Comparison of ENCODE assay signal across 8 mouse cellular contexts in the genomic region with DNA sequence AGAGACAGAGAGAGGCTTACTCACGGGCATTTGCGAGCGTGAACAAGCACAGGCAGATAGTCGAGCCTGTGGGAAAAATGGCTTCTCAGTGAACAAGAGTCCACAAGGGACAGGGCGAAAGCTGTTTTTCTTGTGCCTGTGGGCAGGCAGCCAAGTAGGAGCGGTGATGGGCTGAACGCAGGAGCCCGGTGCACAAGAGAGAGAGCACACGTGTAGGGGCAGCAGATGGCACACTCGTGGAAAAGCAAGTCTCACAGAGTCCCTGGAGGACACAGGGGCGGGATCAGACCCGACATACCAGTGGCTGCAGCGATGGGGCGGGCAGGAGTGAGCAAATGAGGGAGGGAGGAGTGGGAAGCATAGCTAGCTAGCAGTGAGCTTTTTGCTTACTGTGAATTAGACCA. TPM values are rescaled to one million over a fixed set of nuclear protein-coding genes. Genes with fewer than 3 reads are reported as not detected.
DNase-seq lines count a peak whose midpoint lies in the region; ATAC-seq lines count a peak whose summit lies in the region.

No protein-coding gene starts in this region.

- H3K9me3 ChIP-seq in hindbrain, embryonic 10.5 days = no peaks in the 10 kb centered on the region

- under 1% methylated on average over 14 of the region's 14 CpGs for WGBS in hindbrain, embryonic 10.5 days

- peak overlapping the region; percentile 95 for H3K27ac ChIP-seq in hindbrain, embryonic 10.5 days

- no peaks in the 10 kb centered on the region for H3K36me3 ChIP-seq in hindbrain, embryonic 10.5 days

- peak; percentile 55 for DNase-seq in R1 (ENCODE audit: low read depth, low spot score)
- peak; percentile 75 to 81 for DNase-seq in cerebellum, adult 18-20 months
- DNase-seq in hindbrain, embryonic 10.5 days (ENCODE audit: low spot score) = peak; percentile 73
- DNase-seq in layer of hippocampus, postnatal 25 days (ENCODE audit: extremely low spot score in 1 of 2, low spot score in 1 of 2) = peak; percentile 38 to 40
- peak; percentile 83 for DNase-seq in lung, postnatal 10 days
- DNase-seq in retina, postnatal 1 day = peak; percentile 88
- peak; percentile 72 for DNase-seq in urinary bladder, postnatal 14 days (ENCODE audit: low spot score)

- H3K4me3 ChIP-seq in hindbrain, embryonic 10.5 days = peak overlapping the region; percentile 63

- H3K4me1 ChIP-seq in hindbrain, embryonic 10.5 days (replicated peaks) = peaks cover 10% of the 10 kb centered on the region

- 0 out of 2 replicates have a peak, but pooled peaks cover 3% of the 10 kb centered on the region for H3K27me3 ChIP-seq in hindbrain, embryonic 10.5 days (ENCODE audit: insufficient read depth, poor library complexity, severe bottlenecking)

- peak; percentile 72 for ATAC-seq in frontal cortex, adult (ENCODE audit: low TSS enrichment)

RNA-seq across cellular contexts. Expression of gene Dcpp3, which starts 7.8 kb away (rescaled TPM):
- not detected in 2 replicates for polyA plus RNA-seq in hindbrain, embryonic 10.5 days (2016; fragmentation: Nextera tagmentation; extraction: Ambion mirVana)
- total RNA-seq in layer of hippocampus, postnatal 25 days (2021) = not detected

RNA-seq across cellular contexts. Expression of gene Sbp, which starts 16.4 kb away (rescaled TPM):
- polyA plus RNA-seq in hindbrain, embryonic 10.5 days (2016; fragmentation: Nextera tagmentation; extraction: Ambion mirVana) = not detected in 2 replicates
- total RNA-seq in layer of hippocampus, postnatal 25 days (2021) = not detected

RNA-seq across cellular contexts. Expression of gene Sbpl, which starts 30.0 kb away (rescaled TPM):
- polyA plus RNA-seq in hindbrain, embryonic 10.5 days (2016; fragmentation: Nextera tagmentation; extraction: Ambion mirVana) = not detected in 2 replicates
- not detected for total RNA-seq in layer of hippocampus, postnatal 25 days (2021)

RNA-seq across cellular contexts. Expression of gene Dcpp2, which starts 44.4 kb away (rescaled TPM):
- polyA plus RNA-seq in hindbrain, embryonic 10.5 days (2016; fragmentation: Nextera tagmentation; extraction: Ambion mirVana) = not detected in 2 replicates
- not detected for total RNA-seq in layer of hippocampus, postnatal 25 days (2021)

RNA-seq across cellular contexts. Expression of gene Dcpp1, which starts 44.4 kb away (rescaled TPM):
- polyA plus RNA-seq in hindbrain, embryonic 10.5 days (2016; fragmentation: Nextera tagmentation; extraction: Ambion mirVana) = not detected in 2 replicates
- not detected for total RNA-seq in layer of hippocampus, postnatal 25 days (2021)

Comparison
In these comparisons a context has a peak if more than half of its experiments do, and no peak if none do; other contexts are left out.
1. Peak in every context shown above with its lines: DNase-seq, ATAC-seq, H3K4me3 ChIP-seq and H3K27ac ChIP-seq.